In genomic region chr14:118551725-118552285, GRCm38 (mm10) we compare ENCODE assay signal across 8 mouse cellular contexts.
DNase-seq lines count a peak whose midpoint lies in the region; ATAC-seq and TF ChIP-seq lines count a peak whose summit lies in the region.
"Had no signal": no experiment of that assay in that cellular context is flagged by ENCODE, and none has a peak within 500 bp of the region (broad histone marks: within the 10 kb centered on the region; RNA-seq: fewer than 3 reads in every experiment).

No protein-coding gene starts in this region.

- TF ChIP-seq RAD21 in MEL (IDR thresholded peaks at IDR 0.05; ENCODE audit: low read depth, low read length): no peak

- TF ChIP-seq POLR2A in ES-Bruce4 (IDR thresholded peaks at IDR 0.05; ENCODE audit: insufficient read depth, low read length): no peak
- TF ChIP-seq POLR2A in MEL (IDR thresholded peaks at IDR 0.05; ENCODE audit: control insufficient read depth in 1 of 2, insufficient read depth in 1 of 2, low read depth in 1 of 2, low read length in 2 of 2, poor library complexity in 1 of 2): 0 out of 4 replicates have a peak, but pooled peaks of 1 of the 2 experiments have one; percentile 18

- no peaks in the 10 kb centered on the region for H3K27me3 ChIP-seq in ES-Bruce4 (ENCODE audit: control insufficient read depth, insufficient read depth, low read length, poor library complexity, severe bottlenecking)
- H3K27me3 ChIP-seq in MEL (ENCODE audit: control insufficient read depth in 1 of 2, insufficient read depth in 2 of 2, low read length in 2 of 2): no peaks in the 10 kb centered on the region
- peaks cover 36% of the 10 kb centered on the region for H3K27me3 ChIP-seq in hindbrain, embryonic 10.5 days (ENCODE audit: insufficient read depth, poor library complexity, severe bottlenecking)
- 0 out of 2 replicates have a peak, but pooled peaks cover 2% of the 10 kb centered on the region for H3K27me3 ChIP-seq in limb, embryonic 15.5 days
- H3K27me3 ChIP-seq in midbrain, postnatal 0 days (ENCODE audit: insufficient read depth, low read length): 0 out of 2 replicates have a peak, but pooled peaks cover 3% of the 10 kb centered on the region

- ATAC-seq in erythroid progenitor cell, adult 5-6 weeks (replicated peaks; ENCODE audit: low FRiP score, poor library complexity, severe bottlenecking): peak; percentile 60
- no peak for ATAC-seq in limb, embryonic 15.5 days (ENCODE audit: insufficient number of reproducible peaks, low FRiP score, low TSS enrichment, low read depth)
- ATAC-seq in midbrain, postnatal 0 days (ENCODE audit: low FRiP score): no peak

- no peaks in the 10 kb centered on the region for H3K79me2 ChIP-seq in MEL (ENCODE audit: control insufficient read depth, insufficient read depth, low read length, poor library complexity)

- H3K27ac ChIP-seq in ES-Bruce4 (ENCODE audit: insufficient read depth, low read length): no peak overlapping the region
- peak overlapping the region; percentile 98 for H3K27ac ChIP-seq in MEL (ENCODE audit: control insufficient read depth, low read depth, low read length)
- H3K27ac ChIP-seq in hindbrain, embryonic 10.5 days: peak overlapping the region; percentile 62
- H3K27ac ChIP-seq in limb, embryonic 15.5 days: no peak overlapping the region
- H3K27ac ChIP-seq in midbrain, postnatal 0 days (ENCODE audit: low read depth, low read length): no peak overlapping the region

- DNase-seq in MEL (ENCODE audit: low read depth, low spot score): peak; percentile 82
- peak; percentile 44 for DNase-seq in hindbrain, embryonic 10.5 days (ENCODE audit: low spot score)
- peak; percentile 36 for DNase-seq in midbrain, postnatal 0 days (ENCODE audit: low spot score)
- no peak for DNase-seq in urinary bladder, postnatal 4 days (ENCODE audit: low spot score in 2 of 2)

- peak overlapping the region; percentile 33 for H3K4me3 ChIP-seq in ES-Bruce4 (ENCODE audit: low read depth, low read length)
- peak overlapping the region; percentile 60 to 61 for H3K4me3 ChIP-seq in MEL (ENCODE audit: control insufficient read depth in 1 of 2, insufficient read depth in 1 of 2, low read depth in 2 of 2, low read length in 2 of 2)
- peak overlapping the region; percentile 22 for H3K4me3 ChIP-seq in hindbrain, embryonic 10.5 days
- H3K4me3 ChIP-seq in limb, embryonic 15.5 days: peak overlapping the region; percentile 26
- peak overlapping the region; percentile 25; the same call in 1 of the 2 replicates for H3K4me3 ChIP-seq in midbrain, postnatal 0 days (ENCODE audit: low read depth, low read length)
- H3K4me3 ChIP-seq: myocyte had no signal

- H3K4me2 ChIP-seq in limb, embryonic 15.5 days: peak overlapping the region; percentile 45
- H3K4me2 ChIP-seq in midbrain, postnatal 0 days (ENCODE audit: low read depth, low read length, poor library complexity, severe bottlenecking): peak overlapping the region; percentile 48

- H3K9me3 ChIP-seq in ES-Bruce4 (replicated peaks; ENCODE audit: control insufficient read depth, insufficient read depth, low read length, poor library complexity, severe bottlenecking): no peaks in the 10 kb centered on the region
- no peaks in the 10 kb centered on the region for H3K9me3 ChIP-seq in MEL (replicated peaks; ENCODE audit: insufficient read depth, low read length)
- 0 out of 2 replicates have a peak, but pooled peaks cover 6% of the 10 kb centered on the region for H3K9me3 ChIP-seq in hindbrain, embryonic 10.5 days
- no peaks in the 10 kb centered on the region for H3K9me3 ChIP-seq in limb, embryonic 15.5 days
- H3K9me3 ChIP-seq in midbrain, postnatal 0 days (ENCODE audit: low read length): no peaks in the 10 kb centered on the region

- WGBS in hindbrain, embryonic 10.5 days: 21% methylated on average over 24 of the region's 24 CpGs
- 26% methylated on average over 24 of the region's 24 CpGs for WGBS in limb, embryonic 15.5 days
- WGBS in midbrain, postnatal 0 days: 9% methylated on average over 24 of the region's 24 CpGs

- no peak for TF ChIP-seq EP300 in ES-Bruce4 (IDR thresholded peaks at IDR 0.05; ENCODE audit: insufficient read depth, low read depth, low read length)
- TF ChIP-seq EP300 in MEL (IDR thresholded peaks at IDR 0.05; ENCODE audit: low read depth in 1 of 2, low read length in 2 of 2): peak; percentile 78 to 91; a peak in 3 of 4 replicates

- H3K36me3 ChIP-seq in ES-Bruce4 (ENCODE audit: control insufficient read depth, insufficient read depth, low read length, poor library complexity, severe bottlenecking) (no peaks in the 10 kb centered on the region), MEL (ENCODE audit: control insufficient read depth in 1 of 2, insufficient read depth in 2 of 2, low read length in 2 of 2) (peaks cover 0 to 5% of the 10 kb centered on the region in 2 experiments; a peak in 2 of 4 replicates)
- no peaks in the 10 kb centered on the region for H3K36me3 ChIP-seq in hindbrain, embryonic 10.5 days
- no peaks in the 10 kb centered on the region for H3K36me3 ChIP-seq in limb, embryonic 15.5 days
- H3K36me3 ChIP-seq in midbrain, postnatal 0 days (ENCODE audit: insufficient read depth, low read length): no peaks in the 10 kb centered on the region

- TF ChIP-seq CTCF in ES-Bruce4 (IDR thresholded peaks at IDR 0.05; ENCODE audit: low read depth, low read length) (no peak), MEL (IDR thresholded peaks at IDR 0.05 in 2 of 3, conservative IDR thresholded peaks at IDR 0.05 in 1 of 3; ENCODE audit: control insufficient read depth in 1 of 3, insufficient read depth in 1 of 3, low read depth in 2 of 3, low read length in 3 of 3, poor library complexity in 1 of 3, severe bottlenecking in 1 of 3) (no peak)
- no peak for TF ChIP-seq CTCF in midbrain, postnatal 0 days (IDR thresholded peaks at IDR 0.05)

- peak overlapping the region; percentile 51 for H3K9ac ChIP-seq in ES-Bruce4 (ENCODE audit: low read depth, poor library complexity, severe bottlenecking)
- H3K9ac ChIP-seq in MEL (ENCODE audit: control insufficient read depth, low read depth, low read length, poor library complexity, severe bottlenecking): peak overlapping the region; percentile 84
- H3K9ac ChIP-seq in limb, embryonic 15.5 days: no peak overlapping the region
- 0 out of 2 replicates have a peak overlapping the region, but pooled peaks have one; percentile 36 for H3K9ac ChIP-seq in midbrain, postnatal 0 days (replicated peaks; ENCODE audit: low read length, poor library complexity, severe bottlenecking)

- H3K4me1 ChIP-seq in ES-Bruce4 (ENCODE audit: control insufficient read depth, insufficient read depth, low read length) (no peaks in the 10 kb centered on the region), MEL (ENCODE audit: control insufficient read depth in 1 of 2, insufficient read depth in 2 of 2, low read length in 2 of 2) (peaks cover 0 to 6% of the 10 kb centered on the region in 2 experiments; a peak in 2 of 4 replicates)
- H3K4me1 ChIP-seq in hindbrain, embryonic 10.5 days (replicated peaks): peaks cover 26% of the 10 kb centered on the region
- H3K4me1 ChIP-seq in limb, embryonic 15.5 days: peaks cover 9% of the 10 kb centered on the region
- 0 out of 2 replicates have a peak, but pooled peaks cover 5% of the 10 kb centered on the region for H3K4me1 ChIP-seq in midbrain, postnatal 0 days (ENCODE audit: insufficient read depth, low read length)

TF ChIP-seq in MEL, 35 proteins besides CTCF, POLR2A, EP300 and RAD21:
- TF ChIP-seq GATA1 (IDR thresholded peaks at IDR 0.05; ENCODE audit: low read depth, low read length) (peak; percentile 88), HCFC1 (IDR thresholded peaks at IDR 0.05; ENCODE audit: low read depth, low read length) (no peak), TAL1 (IDR thresholded peaks at IDR 0.05; ENCODE audit: low read length) (peak; percentile 87), TCF12 (IDR thresholded peaks at IDR 0.05; ENCODE audit: low read depth, low read length) (peak; percentile 90), GABPA (IDR thresholded peaks at IDR 0.05; ENCODE audit: low read depth, low read length) (no peak), ZMIZ1 (IDR thresholded peaks at IDR 0.05; ENCODE audit: low read depth, low read length) (0 out of 2 replicates have a peak, but pooled peaks have one; percentile 12), SIN3A (IDR thresholded peaks at IDR 0.05; ENCODE audit: low read length) (peak; percentile 74), JUND (IDR thresholded peaks at IDR 0.05; ENCODE audit: low read depth, low read length) (no peak), POLR2AphosphoS5 (IDR thresholded peaks at IDR 0.05; ENCODE audit: borderline replicate concordance, low read depth, low read length) (no peak), MXI1 (IDR thresholded peaks at IDR 0.05; ENCODE audit: low read depth, low read length) (peak; percentile 21; the same call in 1 of the 2 replicates), USF2 (IDR thresholded peaks at IDR 0.05; ENCODE audit: borderline replicate concordance in 1 of 2, insufficient read depth in 1 of 2, low read depth in 1 of 2, low read length in 2 of 2) (no peak), MAX (IDR thresholded peaks at IDR 0.05; ENCODE audit: low read length) (no peak), ETS1 (IDR thresholded peaks at IDR 0.05; ENCODE audit: low read depth, low read length) (peak; percentile 84), MAFK (IDR thresholded peaks at IDR 0.05; ENCODE audit: borderline replicate concordance, low read depth, low read length) (no peak), KAT2A (conservative IDR thresholded peaks at IDR 0.05; ENCODE audit: low read depth, low read length) (no peak; the same call in 1 of the 2 replicates), RCOR1 (IDR thresholded peaks at IDR 0.05; ENCODE audit: low read depth, low read length) (peak; percentile 68; the same call in 1 of the 2 replicates)
TF ChIP-seq in MEL: peak in this region for 8.

Comparison
In these comparisons a context has a peak if more than half of its experiments do, and no peak if none do; other contexts are left out.
1. H3K27ac ChIP-seq: peak in MEL (single experiment) and hindbrain, embryonic 10.5 days (single experiment); none in ES-Bruce4 (single experiment), limb, embryonic 15.5 days (single experiment) and midbrain, postnatal 0 days (single experiment).
2. DNase-seq: peak in MEL (single experiment), hindbrain, embryonic 10.5 days (single experiment) and midbrain, postnatal 0 days (single experiment); none in urinary bladder, postnatal 4 days (0 of 2).
3. Peak in every context shown above with its lines, with median percentiles within 50 percentile points of each other: H3K4me3 ChIP-seq.